Mouse (Mus musculus): ENCODE measurements around the gene Dnah2.
"Not testable (repeated sequence)": the region's sequence is repeated elsewhere in the genome, so short reads cannot be mapped to it uniquely, and the experiment has no call there.

Dnah2 gene

GRCm38 (mm10) chr11:69397581-69398057 lies 151.3 kb downstream of the Dnah2 start:
- DNase-seq (ENCODE audit: extremely low read depth, insufficient read length, low spot score), result peak; percentile 34

- DNase-seq (ENCODE audit: extremely low read depth, insufficient read length, low spot score), result no peak
Observed at GRCm38 (mm10) chr11:69396772-69397171, 152.1 kb downstream of the Dnah2 start.

GRCm38 (mm10) chr11:69395634-69396373 lies 153.1 kb downstream of the Dnah2 start:
- DNase-seq (ENCODE audit: extremely low read depth, insufficient read length, low spot score), result peak; percentile 98

- peak; percentile 81 for DNase-seq (ENCODE audit: extremely low read depth, insufficient read length, low spot score)
Observed at GRCm38 (mm10) chr11:69395235-69395633, 153.7 kb downstream of the Dnah2 start, which contains the start of the genes Naa38 and Cyb5d1. Naa38 (plus strand) TSS chr11:69395487. Cyb5d1 (minus strand) TSS chr11:69395631.

GRCm38 (mm10) chr11:69394591-69395167 lies 154.2 kb downstream of the Dnah2 start:
- DNase-seq (ENCODE audit: extremely low read depth, insufficient read length, low spot score), result not testable (repeated sequence)

- no peak for DNase-seq (ENCODE audit: extremely low read depth, insufficient read length, low spot score)
Observed at GRCm38 (mm10) chr11:69390400-69391034, 158.4 kb downstream of the Dnah2 start.

GRCm38 (mm10) chr11:69389531-69390399 lies 159.1 kb downstream of the Dnah2 start:
- no peak for DNase-seq (ENCODE audit: extremely low read depth, insufficient read length, low spot score)

- no peak for DNase-seq (ENCODE audit: extremely low read depth, insufficient read length, low spot score)
Observed at GRCm38 (mm10) chr11:69388680-69389079, 160.2 kb downstream of the Dnah2 start.

- no peak for DNase-seq (ENCODE audit: extremely low read depth, insufficient read length, low spot score)
Observed at GRCm38 (mm10) chr11:69386758-69387157, 162.2 kb downstream of the Dnah2 start.

- no peak for DNase-seq (ENCODE audit: extremely low read depth, insufficient read length, low spot score)
Observed at GRCm38 (mm10) chr11:69384979-69385378, 163.9 kb downstream of the Dnah2 start.

GRCm38 (mm10) chr11:69382478-69383105 lies 166.3 kb downstream of the Dnah2 start:
- peak; percentile 77 for DNase-seq (ENCODE audit: extremely low read depth, insufficient read length, low spot score)

GRCm38 (mm10) chr11:69381356-69381755 lies 167.6 kb downstream of the Dnah2 start:
- DNase-seq (ENCODE audit: extremely low read depth, insufficient read length, low spot score), result no peak

GRCm38 (mm10) chr11:69379600-69379999 lies 169.3 kb downstream of the Dnah2 start:
- DNase-seq (ENCODE audit: extremely low read depth, insufficient read length, low spot score), result no peak

GRCm38 (mm10) chr11:69377766-69378165 lies 171.1 kb downstream of the Dnah2 start:
- no peak for DNase-seq (ENCODE audit: extremely low read depth, insufficient read length, low spot score)

- DNase-seq (ENCODE audit: extremely low read depth, insufficient read length, low spot score), result peak; percentile 71
Observed at GRCm38 (mm10) chr11:69375646-69376045, 173.3 kb downstream of the Dnah2 start.

GRCm38 (mm10) chr11:69373223-69373965 lies 175.5 kb downstream of the Dnah2 start:
- DNase-seq (ENCODE audit: extremely low read depth, insufficient read length, low spot score), result no peak

- DNase-seq (ENCODE audit: extremely low read depth, insufficient read length, low spot score), result no peak
Observed at GRCm38 (mm10) chr11:69372780-69373170, 176.1 kb downstream of the Dnah2 start.

GRCm38 (mm10) chr11:69372056-69372779 lies 176.7 kb downstream of the Dnah2 start:
- no peak for DNase-seq (ENCODE audit: extremely low read depth, insufficient read length, low spot score)

- DNase-seq (ENCODE audit: extremely low read depth, insufficient read length, low spot score), result no peak
Observed at GRCm38 (mm10) chr11:69371601-69372000, 177.3 kb downstream of the Dnah2 start.
